Mouse (Mus musculus): ENCODE results near the gene Rsad1. TPM values are rescaled to one million over a fixed set of nuclear protein-coding genes. Genes with fewer than 3 reads are reported as not detected.

Rsad1 gene
- polyA plus RNA-seq, 2 experiments: 3.9 to 11.5 TPM

DNA sequence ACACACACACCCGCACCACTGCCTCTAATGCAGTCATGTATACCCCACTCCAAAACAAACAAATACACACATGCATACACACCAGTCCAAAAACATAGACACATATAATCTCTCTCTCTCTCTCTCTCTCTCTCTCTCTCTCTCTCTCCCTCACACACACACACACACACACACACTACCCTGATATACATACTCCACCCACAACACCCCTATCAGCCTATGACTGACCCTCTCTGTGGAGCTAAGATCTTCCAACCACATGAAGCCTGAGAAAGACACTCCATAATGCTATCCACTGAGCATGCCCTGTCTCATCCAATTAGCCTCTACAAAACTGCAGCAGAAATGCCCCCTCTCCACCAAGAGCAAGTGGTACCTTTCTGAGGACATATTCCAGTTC, 22.8 kb upstream of the Rsad1 start:
- 100% methylated on average over 1 of the region's 1 CpGs for WGBS
- no peak overlapping the region for H3K27ac ChIP-seq (replicated peaks; ENCODE audit: low read depth, low read length)
- DNase-seq (ENCODE audit: low spot score) (no peak), ATAC-seq (ENCODE audit: low FRiP score, low read depth) (no peak)
- H3K36me3 ChIP-seq (ENCODE audit: control insufficient read depth, insufficient read depth, low read length): peaks cover 26% of the 10 kb centered on the region; the same call in 1 of the 2 replicates
- no peaks in the 10 kb centered on the region for H3K4me1 ChIP-seq (ENCODE audit: control insufficient read depth, insufficient read depth, low read length)
- H3K4me2 ChIP-seq (replicated peaks; ENCODE audit: low read depth, low read length, severe bottlenecking): no peak overlapping the region
- no peak overlapping the region for H3K4me3 ChIP-seq (replicated peaks; ENCODE audit: low read length)
- no peaks in the 10 kb centered on the region for H3K27me3 ChIP-seq (ENCODE audit: control insufficient read depth, insufficient read depth, low read length)
- no peak overlapping the region for H3K9ac ChIP-seq (ENCODE audit: low read depth, low read length, severe bottlenecking)
- TF ChIP-seq POLR2A (IDR thresholded peaks at IDR 0.05; ENCODE audit: borderline replicate concordance, extremely low read depth, insufficient read depth, insufficient read length): no peak
- no peaks in the 10 kb centered on the region for H3K9me3 ChIP-seq (ENCODE audit: control insufficient read depth, low read length)

DNA sequence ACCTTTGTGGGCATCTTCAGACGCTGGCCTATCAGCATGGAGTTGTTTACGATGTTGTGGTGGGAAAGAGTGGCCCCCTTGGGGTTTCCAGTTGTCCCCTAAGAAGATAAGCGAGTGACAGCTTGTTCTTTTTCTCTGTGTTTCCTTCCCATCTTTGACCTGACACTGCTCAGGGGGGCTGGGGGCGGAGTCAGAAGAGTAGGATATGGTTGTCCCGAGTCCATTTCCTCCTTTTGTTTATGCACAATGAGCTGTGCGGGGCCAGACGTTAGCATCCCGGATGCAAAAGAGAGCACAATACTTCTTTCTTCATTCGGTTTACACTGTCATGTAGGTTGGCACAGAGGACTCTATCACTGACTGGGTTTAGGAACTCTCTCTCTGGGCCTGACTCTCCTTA, 21.6 kb upstream of the Rsad1 start:
- H3K4me1 ChIP-seq (ENCODE audit: control insufficient read depth, insufficient read depth, low read length): no peaks in the 10 kb centered on the region
- DNase-seq (ENCODE audit: low spot score) (no peak), ATAC-seq (ENCODE audit: low FRiP score, low read depth) (no peak)
- H3K4me3 ChIP-seq (replicated peaks; ENCODE audit: low read length): no peak overlapping the region
- no peak overlapping the region for H3K9ac ChIP-seq (ENCODE audit: low read depth, low read length, severe bottlenecking)
- TF ChIP-seq POLR2A (IDR thresholded peaks at IDR 0.05; ENCODE audit: borderline replicate concordance, extremely low read depth, insufficient read depth, insufficient read length): no peak
- WGBS: 66% methylated on average over 9 of the region's 9 CpGs
- no peak overlapping the region for H3K27ac ChIP-seq (replicated peaks; ENCODE audit: low read depth, low read length)
- 0 out of 2 replicates have a peak, but pooled peaks cover under 1% of the 10 kb centered on the region for H3K27me3 ChIP-seq (ENCODE audit: control insufficient read depth, insufficient read depth, low read length)
- no peaks in the 10 kb centered on the region for H3K9me3 ChIP-seq (ENCODE audit: control insufficient read depth, low read length)
- H3K36me3 ChIP-seq (ENCODE audit: control insufficient read depth, insufficient read depth, low read length): peaks cover 26% of the 10 kb centered on the region; the same call in 1 of the 2 replicates
- no peak overlapping the region for H3K4me2 ChIP-seq (replicated peaks; ENCODE audit: low read depth, low read length, severe bottlenecking)

DNA sequence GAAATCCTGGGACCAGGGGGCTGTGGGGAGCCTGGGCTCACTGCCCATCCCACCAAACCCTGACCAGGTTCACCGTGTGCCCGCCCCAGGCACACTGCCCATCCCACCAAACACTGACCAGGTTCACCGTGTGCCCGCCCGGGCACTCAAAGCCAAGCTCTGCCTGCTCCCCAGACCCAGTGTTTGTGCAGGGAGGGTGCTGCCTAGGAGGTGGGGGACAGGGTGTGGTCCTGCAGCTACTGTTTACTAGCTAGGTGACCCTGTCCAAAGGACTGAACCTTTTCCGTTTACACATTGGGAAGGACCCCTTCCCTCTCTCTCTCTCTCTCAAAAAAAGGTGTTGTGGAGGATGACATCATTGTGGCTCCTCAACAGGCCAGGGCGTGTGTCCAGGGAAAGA, 18.3 kb upstream of the Rsad1 start:
- Histone ChIP-seq H3K4me3 (replicated peaks; ENCODE audit: low read length) (no peak overlapping the region), H3K4me1 (ENCODE audit: control insufficient read depth, insufficient read depth, low read length) (peaks cover 13% of the 10 kb centered on the region; the same call in 1 of the 2 replicates), H3K4me2 (replicated peaks; ENCODE audit: low read depth, low read length, severe bottlenecking) (no peak overlapping the region), H3K9ac (ENCODE audit: low read depth, low read length, severe bottlenecking) (no peak overlapping the region), H3K27ac (replicated peaks; ENCODE audit: low read depth, low read length) (no peak overlapping the region), H3K27me3 (ENCODE audit: control insufficient read depth, insufficient read depth, low read length) (peaks cover 15% of the 10 kb centered on the region; the same call in 1 of the 2 replicates), H3K36me3 (ENCODE audit: control insufficient read depth, insufficient read depth, low read length) (peaks cover 26% of the 10 kb centered on the region; the same call in 1 of the 2 replicates), H3K9me3 (ENCODE audit: control insufficient read depth, low read length) (no peaks in the 10 kb centered on the region)
- DNase-seq (ENCODE audit: low spot score) (no peak), ATAC-seq (ENCODE audit: low FRiP score, low read depth) (no peak)
- TF ChIP-seq POLR2A (IDR thresholded peaks at IDR 0.05; ENCODE audit: borderline replicate concordance, extremely low read depth, insufficient read depth, insufficient read length): no peak
- WGBS: 89% methylated on average over 7 of the region's 7 CpGs

DNA sequence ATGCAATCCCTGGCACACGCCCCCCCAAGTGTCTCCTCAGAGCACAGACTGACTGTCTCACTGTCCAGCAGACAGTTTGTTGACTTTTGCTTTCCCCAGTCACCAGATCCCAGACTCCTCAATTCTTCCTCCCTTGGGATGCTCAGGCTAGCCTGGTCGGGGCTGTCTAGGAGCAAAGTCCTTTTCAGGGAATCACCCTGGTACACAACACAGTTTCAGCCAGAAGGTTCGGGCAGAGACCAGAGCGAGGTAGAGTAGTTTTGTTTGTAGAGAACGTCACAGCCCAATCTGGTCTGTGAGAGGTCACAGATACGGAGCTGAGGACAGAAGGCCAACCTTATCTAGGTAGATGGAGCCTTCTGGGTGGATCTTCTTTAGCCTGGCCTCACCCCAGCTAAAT, 17.5 kb upstream of the Rsad1 start:
- H3K27ac ChIP-seq (replicated peaks; ENCODE audit: low read depth, low read length): no peak overlapping the region; the same call in 1 of the 2 replicates
- ATAC-seq (ENCODE audit: low FRiP score, low read depth) (no peak), DNase-seq (ENCODE audit: low spot score) (no peak)
- no peak for TF ChIP-seq POLR2A (IDR thresholded peaks at IDR 0.05; ENCODE audit: borderline replicate concordance, extremely low read depth, insufficient read depth, insufficient read length)
- peaks cover 26% of the 10 kb centered on the region; the same call in 1 of the 2 replicates for H3K36me3 ChIP-seq (ENCODE audit: control insufficient read depth, insufficient read depth, low read length)
- H3K4me1 ChIP-seq (ENCODE audit: control insufficient read depth, insufficient read depth, low read length): peaks cover 13% of the 10 kb centered on the region; the same call in 1 of the 2 replicates
- WGBS: 83% methylated on average over 6 of the region's 6 CpGs
- no peaks in the 10 kb centered on the region for H3K9me3 ChIP-seq (ENCODE audit: control insufficient read depth, low read length)
- H3K4me2 ChIP-seq (replicated peaks; ENCODE audit: low read depth, low read length, severe bottlenecking): peak overlapping the region; percentile 47
- H3K9ac ChIP-seq (ENCODE audit: low read depth, low read length, severe bottlenecking): peak overlapping the region; percentile 36; the same call in 1 of the 2 replicates
- peaks cover 15% of the 10 kb centered on the region; the same call in 1 of the 2 replicates for H3K27me3 ChIP-seq (ENCODE audit: control insufficient read depth, insufficient read depth, low read length)
- H3K4me3 ChIP-seq (replicated peaks; ENCODE audit: low read length): peak overlapping the region; percentile 29

DNA sequence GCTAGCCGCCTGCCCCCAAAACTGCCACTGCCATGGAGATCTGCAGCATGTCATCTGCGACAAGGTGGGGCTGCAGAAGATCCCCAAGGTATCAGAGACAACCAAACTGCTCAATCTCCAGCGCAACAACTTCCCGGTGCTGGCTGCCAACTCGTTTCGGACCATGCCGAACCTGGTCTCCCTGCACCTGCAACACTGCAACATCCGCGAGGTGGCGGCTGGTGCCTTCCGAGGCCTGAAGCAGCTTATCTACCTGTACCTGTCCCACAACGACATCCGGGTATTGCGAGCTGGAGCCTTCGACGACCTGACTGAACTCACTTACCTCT, 16.1 kb upstream of the Rsad1 start:
- Histone ChIP-seq H3K9me3 (ENCODE audit: control insufficient read depth, low read length) (no peaks in the 10 kb centered on the region), H3K36me3 (ENCODE audit: control insufficient read depth, insufficient read depth, low read length) (peaks cover 19% of the 10 kb centered on the region; the same call in 1 of the 2 replicates), H3K4me2 (replicated peaks; ENCODE audit: low read depth, low read length, severe bottlenecking) (peak overlapping the region; percentile 47), H3K9ac (ENCODE audit: low read depth, low read length, severe bottlenecking) (peak overlapping the region; percentile 38; the same call in 1 of the 2 replicates), H3K27ac (replicated peaks; ENCODE audit: low read depth, low read length) (0 out of 2 replicates have a peak overlapping the region, but pooled peaks have one; percentile 50), H3K4me3 (replicated peaks; ENCODE audit: low read length) (peak overlapping the region; percentile 29), H3K27me3 (ENCODE audit: control insufficient read depth, insufficient read depth, low read length) (peaks cover 15% of the 10 kb centered on the region; the same call in 1 of the 2 replicates), H3K4me1 (ENCODE audit: control insufficient read depth, insufficient read depth, low read length) (peaks cover 13% of the 10 kb centered on the region; the same call in 1 of the 2 replicates)
- WGBS: 11% methylated on average over 16 of the region's 16 CpGs
- DNase-seq (ENCODE audit: low spot score) (no peak), ATAC-seq (ENCODE audit: low FRiP score, low read depth) (no peak)
- TF ChIP-seq POLR2A (IDR thresholded peaks at IDR 0.05; ENCODE audit: borderline replicate concordance, extremely low read depth, insufficient read depth, insufficient read length): no peak
